Mouse (Mus musculus) lung, postnatal 25 days (tissue): Measurements from ENCODE around the gene Tnik.

Experiments used
- DNase-seq: peaks from one replicate; pipeline ENCODE4 v3.0.0; 2022; ENCODE audit warnings: low spot score

Tnik gene

GRCm38 (mm10) chr3:28616386-28616785, 353.4 kb downstream of the Tnik start:
- DNase-seq, result no peak

GRCm38 (mm10) chr3:28617008-28617627, 354.1 kb downstream of the Tnik start:
- DNase-seq, result no peak

GRCm38 (mm10) chr3:28621792-28622191, 358.8 kb downstream of the Tnik start:
- DNase-seq, result no peak

- DNase-seq, result no peak
Measured at GRCm38 (mm10) chr3:28626816-28627215, 363.8 kb downstream of the Tnik start.

GRCm38 (mm10) chr3:28636778-28637177, 373.8 kb downstream of the Tnik start:
- no peak for DNase-seq

- peak; percentile 1 for DNase-seq
Measured at GRCm38 (mm10) chr3:28638957-28639356, 375.9 kb downstream of the Tnik start.

GRCm38 (mm10) chr3:28643252-28643947, 380.4 kb downstream of the Tnik start:
- no peak for DNase-seq

GRCm38 (mm10) chr3:28652574-28652973, 389.6 kb downstream of the Tnik start:
- DNase-seq, result no peak

GRCm38 (mm10) chr3:28653043-28653442, 390.0 kb downstream of the Tnik start:
- no peak for DNase-seq

GRCm38 (mm10) chr3:28654740-28655139, 391.7 kb downstream of the Tnik start:
- DNase-seq, result no peak

GRCm38 (mm10) chr3:28658349-28658748, 395.3 kb downstream of the Tnik start:
- DNase-seq, result no peak

- DNase-seq, result no peak
Measured at GRCm38 (mm10) chr3:28680851-28681250, 417.8 kb downstream of the Tnik start.

- no peak for DNase-seq
Measured at GRCm38 (mm10) chr3:28681866-28682265, 418.9 kb downstream of the Tnik start.

- DNase-seq, result no peak
Measured at GRCm38 (mm10) chr3:28682411-28682810, 419.4 kb downstream of the Tnik start.

- DNase-seq, result peak; percentile 14
Measured at GRCm38 (mm10) chr3:28685510-28685909, 422.5 kb downstream of the Tnik start.

- DNase-seq, result no peak
Measured at GRCm38 (mm10) chr3:28694811-28695210, 431.8 kb downstream of the Tnik start.

- DNase-seq, result no peak
Measured at GRCm38 (mm10) chr3:28695608-28696007, 432.6 kb downstream of the Tnik start.

GRCm38 (mm10) chr3:28696162-28696561, 433.1 kb downstream of the Tnik start:
- no peak for DNase-seq

GRCm38 (mm10) chr3:28697797-28698196, 434.8 kb downstream of the Tnik start, which contains the start of gene Slc2a2:
Gene Slc2a2, plus strand, starts transcription at chr3:28697903.
- no peak for DNase-seq

- no peak for DNase-seq
Measured at GRCm38 (mm10) chr3:28699601-28700000, 436.6 kb downstream of the Tnik start.

GRCm38 (mm10) chr3:28705522-28706137, 442.6 kb downstream of the Tnik start:
- no peak for DNase-seq

- DNase-seq, result no peak
Measured at GRCm38 (mm10) chr3:28706736-28707135, 443.7 kb downstream of the Tnik start.

- DNase-seq, result peak; percentile 42
Measured at GRCm38 (mm10) chr3:28709740-28710139, 446.7 kb downstream of the Tnik start.
